Mouse (Mus musculus) spleen, adult 2 months (tissue): ENCODE measurements around the gene Srpk2. TPM values are rescaled to one million over a fixed set of nuclear protein-coding genes. Genes with fewer than 3 reads are reported as not detected.
"Not testable (repeated sequence)": the region's sequence is repeated elsewhere in the genome, so short reads cannot be mapped to it uniquely, and the experiment has no call there.

Experiments
- DNase-seq, 2 experiments: peaks; one replicate each; pipeline versions ENCODE4 v3.0.0 to v3.0.0-alpha.2; 2012 to 2021; ENCODE audit warnings: low spot score in 2 of 2, low read depth in 1 of 2
- H3K27ac ChIP-seq: fragments of 200-500 bp; 2 replicates; pipeline ENCODE4 v1.5.1; 2012; ENCODE audit warnings: low read length, inconsistent platforms; ENCODE audit not compliant: insufficient read depth
- H3K27me3 ChIP-seq: fragments of 200-500 bp; 2 replicates; pipeline ENCODE4 v1.6.1; 2012; ENCODE audit warnings: mild to moderate bottlenecking, moderate library complexity, low read length, inconsistent platforms; ENCODE audit not compliant: control insufficient read depth, insufficient read depth
- H3K36me3 ChIP-seq: fragments of 200-500 bp; 2 replicates; pipeline ENCODE4 v1.6.1; 2012; ENCODE audit warnings: mild to moderate bottlenecking, low read length, inconsistent platforms; ENCODE audit not compliant: control insufficient read depth, insufficient read depth
- H3K4me1 ChIP-seq: fragments of 200-500 bp; 2 replicates; pipeline ENCODE4 v1.6.1; 2011; ENCODE audit warnings: inconsistent platforms; ENCODE audit not compliant: control insufficient read depth, insufficient read depth, insufficient read length
- H3K4me3 ChIP-seq: fragments of 200-500 bp; 2 replicates; pipeline ENCODE4 v1.5.1; 2011; ENCODE audit warnings: mild to moderate bottlenecking, inconsistent platforms; ENCODE audit not compliant: insufficient read depth, insufficient read length; ENCODE audit errors: extremely low read depth
- CTCF ChIP-seq: fragments of 200-500 bp; IDR thresholded peaks from 2 replicates; pipeline ENCODE4 v1.5.1; 2011; ENCODE audit warnings: mild to moderate bottlenecking, inconsistent platforms; ENCODE audit not compliant: insufficient read depth, insufficient read length, insufficient replicate concordance; ENCODE audit errors: extremely low read depth
- POLR2A ChIP-seq: fragments of 200-500 bp; IDR thresholded peaks from 2 replicates; pipeline ENCODE4 v1.6.1; 2011; ENCODE audit warnings: low read depth, low read length, inconsistent platforms
- WGBS: fragments of 180-500 bp; shearing (Covaris S2); methylation state at CpG from one replicate; pipeline ENCODE4 v1.1.7; 2018; 5-methylcytosine and 5-hydroxymethylcytosine counted together
- polyA plus RNA-seq: library from polyadenylated mRNA; depleted of rRNA; stranded (reverse); fragments of >200 nt; gene quantifications from 2 replicates; pipeline ENCODE4 v1.2.3, GENCODE M21; 2012

Gene Srpk2
- polyA plus RNA-seq, 1 experiment: 4.1 TPM

GRCm38 (mm10) chr5:23598491-23598890 is 85.9 kb downstream of the Srpk2 start:
- DNase-seq: no peak
- H3K27me3 ChIP-seq: no peaks in the 10 kb centered on the region
- no peak for TF ChIP-seq CTCF
- TF ChIP-seq POLR2A: no peak
- H3K27ac ChIP-seq: no peak overlapping the region
- H3K4me1 ChIP-seq: peaks cover 10% of the 10 kb centered on the region; the same call in 1 of the 2 replicates
- 79% methylated on average over 12 of the region's 12 CpGs for WGBS
- H3K36me3 ChIP-seq: 0 out of 2 replicates have a peak, but pooled peaks cover 2% of the 10 kb centered on the region
- no peak overlapping the region for H3K4me3 ChIP-seq

GRCm38 (mm10) chr5:23597999-23598398 is 86.4 kb downstream of the Srpk2 start:
- Histone ChIP-seq H3K27me3 (no peaks in the 10 kb centered on the region), H3K4me1 (peaks cover 6% of the 10 kb centered on the region; the same call in 1 of the 2 replicates), H3K36me3 (0 out of 2 replicates have a peak, but pooled peaks cover 2% of the 10 kb centered on the region), H3K4me3 (no peak overlapping the region), H3K27ac (no peak overlapping the region)
- peak; percentile 14 to 46 for DNase-seq
- 7% methylated on average over 1 of the region's 1 CpGs for WGBS
- TF ChIP-seq POLR2A (no peak), CTCF (no peak)

- Histone ChIP-seq H3K36me3 (0 out of 2 replicates have a peak, but pooled peaks cover 2% of the 10 kb centered on the region), H3K4me3 (no peak overlapping the region), H3K4me1 (peaks cover 6% of the 10 kb centered on the region; the same call in 1 of the 2 replicates), H3K27ac (no peak overlapping the region), H3K27me3 (no peaks in the 10 kb centered on the region)
- no peak for DNase-seq
- TF ChIP-seq POLR2A: no peak
- TF ChIP-seq CTCF: no peak
- WGBS: 69% methylated on average over 8 of the region's 8 CpGs
Observed at GRCm38 (mm10) chr5:23597260-23597864, 87.1 kb downstream of the Srpk2 start.

DNA sequence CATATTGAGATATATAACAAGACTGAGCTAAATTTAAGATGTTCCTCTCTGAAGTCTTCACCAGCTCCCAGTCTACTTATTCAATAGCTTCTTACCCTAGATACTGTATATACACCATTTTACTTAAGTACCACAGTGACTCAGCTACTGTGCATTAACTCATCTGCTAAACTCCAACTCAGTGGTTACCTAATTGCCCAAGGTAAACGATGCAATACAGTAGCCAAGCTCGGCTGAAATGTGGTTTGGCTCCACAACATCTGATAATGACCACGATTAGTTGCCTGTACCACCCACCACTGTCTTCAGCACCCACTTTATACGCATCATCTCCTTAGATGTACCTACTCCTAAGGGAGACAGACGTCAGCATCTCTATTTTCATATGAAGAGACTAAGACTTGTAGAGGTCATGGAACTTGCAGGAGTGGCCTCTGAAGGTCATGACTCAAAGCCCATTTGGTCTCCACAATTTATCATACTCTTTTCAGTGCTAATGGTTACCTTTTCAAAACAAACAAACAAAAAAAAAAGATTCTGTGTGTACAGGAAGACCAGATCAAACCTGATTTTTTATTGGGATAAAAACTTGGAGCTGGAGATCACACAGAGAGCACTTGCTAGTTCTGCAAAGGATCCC is 88.0 kb downstream of the Srpk2 start:
- 71% methylated on average over 5 of the region's 5 CpGs for WGBS

GRCm38 (mm10) chr5:23590298-23590697 is 94.1 kb downstream of the Srpk2 start:
- not testable (repeated sequence) for DNase-seq, H3K27ac ChIP-seq, H3K4me1 ChIP-seq, H3K27me3 ChIP-seq, H3K36me3 ChIP-seq, H3K4me3 ChIP-seq
- WGBS: 91% methylated on average over 5 of the region's 5 CpGs

More for the DNA sequence above, 88.0 kb downstream of the Srpk2 start:
- peaks cover 6% of the 10 kb centered on the region; the same call in 1 of the 2 replicates for H3K4me1 ChIP-seq
- H3K27ac ChIP-seq: no peak overlapping the region
- no peak for TF ChIP-seq CTCF
- TF ChIP-seq POLR2A: no peak
- H3K27me3 ChIP-seq: no peaks in the 10 kb centered on the region
- DNase-seq: no peak
- 0 out of 2 replicates have a peak, but pooled peaks cover 2% of the 10 kb centered on the region for H3K36me3 ChIP-seq
- no peak overlapping the region for H3K4me3 ChIP-seq

- TF ChIP-seq POLR2A: no peak
- TF ChIP-seq CTCF: no peak
- Histone ChIP-seq H3K36me3 (no peaks in the 10 kb centered on the region), H3K4me1 (no peaks in the 10 kb centered on the region), H3K27me3 (no peaks in the 10 kb centered on the region), H3K4me3 (no peak overlapping the region), H3K27ac (no peak overlapping the region)
- no peak for DNase-seq
- 82% methylated on average over 2 of the region's 2 CpGs for WGBS
Observed at GRCm38 (mm10) chr5:23587614-23588013, 96.8 kb downstream of the Srpk2 start.

- H3K27ac ChIP-seq: no peak overlapping the region
- no peak for DNase-seq
- no peaks in the 10 kb centered on the region for H3K27me3 ChIP-seq
- WGBS: 89% methylated on average over 13 of the region's 13 CpGs
- H3K36me3 ChIP-seq: no peaks in the 10 kb centered on the region
- no peak overlapping the region for H3K4me3 ChIP-seq
- H3K4me1 ChIP-seq: no peaks in the 10 kb centered on the region
- TF ChIP-seq POLR2A (no peak), CTCF (no peak)
Observed at GRCm38 (mm10) chr5:23586531-23587453, 97.6 kb downstream of the Srpk2 start.
